Mouse (Mus musculus): ENCODE measurements around the gene Crat. TPM values are rescaled to one million over a fixed set of nuclear protein-coding genes. Genes with fewer than 3 reads are reported as not detected.

Crat gene
- 24.3 and 29.2 TPM in 2 replicates for total RNA-seq (2014; fragmentation: Nextera tagmentation)
- 11.2 and 16.0 TPM in 2 replicates for total RNA-seq (2017)

- peak; percentile 62 for ATAC-seq (replicated peaks; ENCODE audit: low FRiP score, low TSS enrichment, poor library complexity, severe bottlenecking)
Measured at GRCm38 (mm10) chr2:30415157-30415935, at the start of gene Crat. Gene Crat, minus strand, starts transcription at chr2:30415813.

GRCm38 (mm10) chr2:30464411-30464810, 48.8 kb upstream of the Crat start:
- ATAC-seq (replicated peaks; ENCODE audit: low FRiP score, low TSS enrichment, poor library complexity, severe bottlenecking), result no peak

DNA sequence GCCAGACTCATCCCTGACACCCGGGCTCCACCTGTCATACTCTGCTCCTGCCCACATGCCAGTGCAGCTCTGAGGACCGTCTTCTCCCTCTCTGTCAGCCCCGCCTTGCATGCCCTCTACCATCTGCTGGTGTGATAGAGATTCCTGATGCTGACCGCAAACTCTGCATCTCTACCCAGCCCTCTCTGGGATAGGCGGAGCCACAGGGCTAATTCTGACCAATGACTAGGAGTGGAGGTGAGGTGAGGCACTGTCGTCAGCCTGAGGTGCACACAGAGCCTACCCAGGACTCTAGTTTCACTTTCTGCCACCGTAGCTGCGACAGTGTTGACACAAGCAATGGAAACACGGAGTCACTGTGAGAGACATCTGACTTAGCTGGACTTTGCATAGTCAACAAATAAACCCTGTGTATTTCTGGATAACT, 48.3 kb upstream of the Crat start:
- ATAC-seq (replicated peaks; ENCODE audit: low FRiP score, low TSS enrichment, poor library complexity, severe bottlenecking), result peak; percentile 97

DNA sequence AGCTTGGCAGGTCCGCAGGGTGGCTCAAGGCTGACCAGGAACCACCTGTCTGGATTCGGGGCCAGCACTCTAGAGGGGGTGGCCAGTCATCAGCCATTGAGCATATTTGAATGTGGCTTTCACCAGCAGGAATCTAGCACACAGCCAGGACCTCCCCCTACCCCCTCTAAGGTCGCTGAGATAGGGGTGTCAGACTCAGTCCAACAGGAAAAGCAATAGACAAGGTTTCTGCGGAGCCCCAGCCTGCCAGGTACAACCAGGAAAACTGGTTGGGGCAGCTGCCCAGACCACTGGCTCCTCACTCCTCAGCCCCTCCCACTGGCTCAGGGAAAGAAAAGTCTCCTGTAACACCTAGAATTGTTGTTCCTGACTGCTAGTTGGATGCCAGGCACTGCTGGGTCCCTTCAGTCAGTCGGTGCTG, 47.7 kb upstream of the Crat start:
- ATAC-seq (replicated peaks; ENCODE audit: low FRiP score, low TSS enrichment, poor library complexity, severe bottlenecking), result no peak

GRCm38 (mm10) chr2:30459241-30459640, 43.6 kb upstream of the Crat start:
- ATAC-seq (replicated peaks; ENCODE audit: low FRiP score, low TSS enrichment, poor library complexity, severe bottlenecking), result no peak

DNA sequence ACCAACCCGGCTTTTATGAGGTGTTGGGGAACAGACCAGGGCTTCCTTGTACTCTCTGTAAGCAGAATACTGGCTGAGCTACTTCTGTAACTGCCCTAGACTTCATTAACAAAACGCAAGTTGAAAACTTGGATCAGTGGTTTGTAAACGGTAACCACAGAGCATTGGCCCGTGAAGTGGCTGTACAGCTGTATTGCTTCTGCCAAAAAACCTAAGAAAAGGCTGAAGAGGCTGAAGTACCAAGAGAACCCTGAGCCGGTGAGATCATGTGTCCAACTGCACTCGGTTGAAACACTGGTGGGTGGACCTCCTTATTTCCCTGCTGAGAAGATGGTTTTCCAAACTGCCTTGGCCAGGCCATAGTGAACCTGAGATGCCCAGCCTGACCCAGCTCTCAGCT, 42.7 kb upstream of the Crat start:
- ATAC-seq (replicated peaks; ENCODE audit: low FRiP score, low TSS enrichment, poor library complexity, severe bottlenecking), result no peak

- no peak for ATAC-seq (replicated peaks; ENCODE audit: low FRiP score, low TSS enrichment, poor library complexity, severe bottlenecking)
Measured at GRCm38 (mm10) chr2:30456104-30456980, 40.7 kb upstream of the Crat start.

DNA sequence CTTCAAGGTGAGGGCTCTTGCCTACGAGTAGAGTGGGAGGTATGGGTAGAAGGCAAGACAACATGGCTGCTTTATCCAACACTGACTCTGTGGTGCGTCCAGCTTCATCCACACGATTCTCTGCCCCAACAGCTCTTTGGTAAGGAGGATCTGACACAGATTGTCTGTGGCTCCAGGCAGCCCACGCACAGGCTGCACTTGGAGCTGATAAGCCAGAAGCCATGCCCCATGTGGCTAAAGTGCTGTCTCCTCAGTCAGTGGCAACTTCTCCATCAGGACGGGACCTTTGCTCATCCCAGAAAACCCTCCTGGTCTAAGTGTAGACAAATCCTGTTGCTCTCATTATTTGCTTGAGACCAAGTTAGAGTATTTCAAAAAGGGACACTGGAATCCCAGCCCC, 39.0 kb upstream of the Crat start:
- no peak; the same call in 1 of the 2 replicates for ATAC-seq (replicated peaks; ENCODE audit: low FRiP score, low TSS enrichment, poor library complexity, severe bottlenecking)

DNA sequence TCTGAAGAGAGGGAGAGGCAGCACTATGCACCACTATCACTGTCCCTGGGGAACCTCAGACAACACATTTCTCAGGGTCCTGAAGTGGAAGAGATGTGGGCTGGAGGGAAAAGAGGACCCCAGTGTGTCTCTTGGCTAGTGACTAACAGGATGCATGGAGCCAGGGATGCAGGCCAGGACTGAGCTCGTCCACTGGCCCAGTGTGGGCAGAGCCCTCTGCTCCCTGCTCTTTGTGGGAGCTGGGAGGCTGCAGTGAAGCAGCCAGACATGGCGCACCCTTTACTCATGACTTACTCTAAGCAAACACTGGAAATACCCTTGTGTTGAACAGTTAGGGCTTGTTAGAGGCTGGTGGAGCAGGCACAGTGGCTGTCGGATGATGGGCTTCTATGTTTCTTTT, 38.0 kb upstream of the Crat start:
- ATAC-seq (replicated peaks; ENCODE audit: low FRiP score, low TSS enrichment, poor library complexity, severe bottlenecking), result no peak

- no peak for ATAC-seq (replicated peaks; ENCODE audit: low FRiP score, low TSS enrichment, poor library complexity, severe bottlenecking)
Measured at GRCm38 (mm10) chr2:30451525-30451924, 35.9 kb upstream of the Crat start.

DNA sequence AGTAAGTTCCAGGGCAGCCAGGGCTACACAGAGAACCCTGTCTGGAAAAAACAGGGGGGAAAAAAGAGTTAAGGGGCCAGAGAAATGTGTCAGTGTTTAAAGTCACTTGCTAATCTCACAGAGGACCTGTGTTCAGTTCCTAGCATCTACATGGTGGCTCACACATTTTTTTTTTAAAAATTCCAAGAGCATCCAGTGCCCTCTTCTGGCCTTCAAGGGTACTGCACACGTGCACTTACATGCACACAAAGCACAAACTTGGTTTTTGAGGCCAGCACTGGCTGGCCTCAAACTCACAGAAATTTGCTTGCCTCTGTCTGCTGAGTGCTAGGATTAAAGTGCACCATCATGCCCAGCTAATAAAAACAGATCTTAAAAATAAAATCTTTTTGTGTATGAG, 34.9 kb upstream of the Crat start:
- no peak for ATAC-seq (replicated peaks; ENCODE audit: low FRiP score, low TSS enrichment, poor library complexity, severe bottlenecking)

- no peak for ATAC-seq (replicated peaks; ENCODE audit: low FRiP score, low TSS enrichment, poor library complexity, severe bottlenecking)
Measured at GRCm38 (mm10) chr2:30448371-30448770, 32.8 kb upstream of the Crat start.

GRCm38 (mm10) chr2:30446891-30447826, 31.5 kb upstream of the Crat start:
- ATAC-seq (replicated peaks; ENCODE audit: low FRiP score, low TSS enrichment, poor library complexity, severe bottlenecking), result no peak

- no peak for ATAC-seq (replicated peaks; ENCODE audit: low FRiP score, low TSS enrichment, poor library complexity, severe bottlenecking)
Measured at GRCm38 (mm10) chr2:30445312-30445711, 29.7 kb upstream of the Crat start.

DNA sequence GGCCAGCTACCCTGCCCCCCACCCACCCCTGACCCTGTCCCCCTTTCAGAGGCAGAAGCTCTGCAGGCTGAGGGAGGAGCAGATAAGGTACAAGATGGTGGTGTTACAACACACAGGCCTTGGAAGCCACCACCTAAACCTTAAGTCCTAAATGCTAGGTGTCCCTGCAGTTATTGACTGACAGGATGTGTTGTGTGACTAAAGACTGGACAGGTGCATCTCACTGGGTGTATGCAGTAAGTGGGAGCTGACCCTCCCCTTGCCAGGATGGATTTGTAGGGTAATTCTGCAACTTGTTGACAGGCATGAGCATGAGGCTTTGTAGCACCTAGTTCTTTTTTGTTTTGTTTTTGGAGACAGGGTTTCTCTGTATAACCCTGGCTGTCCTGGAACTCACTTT, 28.8 kb upstream of the Crat start:
- no peak for ATAC-seq (replicated peaks; ENCODE audit: low FRiP score, low TSS enrichment, poor library complexity, severe bottlenecking)

DNA sequence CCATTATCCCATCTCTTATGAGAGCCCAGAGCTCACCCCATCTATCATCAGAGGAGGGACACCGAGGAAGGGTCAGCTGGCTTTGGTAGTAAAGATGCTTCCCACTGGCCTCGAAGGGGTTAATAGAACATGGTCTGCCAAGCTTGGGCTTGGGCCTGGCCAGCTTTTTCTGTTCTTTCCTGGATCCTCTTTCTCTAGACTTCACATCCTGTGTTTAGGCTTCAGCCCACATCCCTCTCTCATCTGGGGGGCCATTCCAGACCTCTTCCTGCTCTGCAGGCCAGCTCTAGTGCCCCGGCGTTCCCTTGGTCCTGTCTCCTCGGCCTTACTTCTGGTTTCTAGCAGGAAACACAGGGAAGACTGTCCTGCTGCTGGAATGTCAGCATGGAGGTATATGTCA, 28.4 kb upstream of the Crat start:
- no peak for ATAC-seq (replicated peaks; ENCODE audit: low FRiP score, low TSS enrichment, poor library complexity, severe bottlenecking)

DNA sequence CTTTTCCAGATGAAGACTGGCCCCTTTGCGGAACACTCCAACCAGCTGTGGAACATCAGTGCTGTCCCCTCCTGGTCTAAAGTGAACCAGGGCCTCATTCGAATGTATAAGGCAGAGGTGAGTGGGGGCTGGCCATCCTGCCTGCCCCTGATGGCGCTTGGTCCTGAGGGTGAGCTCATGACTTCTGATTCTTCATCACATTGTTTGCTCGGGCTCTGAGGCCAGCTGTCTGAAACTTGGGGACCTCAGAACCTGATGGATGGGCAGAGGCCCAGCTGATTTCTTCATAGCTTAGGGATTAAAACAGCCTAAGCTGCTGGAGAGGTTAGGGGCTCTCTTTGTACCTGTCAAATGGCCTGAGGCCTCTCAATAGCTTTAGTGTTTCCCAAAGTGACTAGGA, 27.7 kb upstream of the Crat start:
- no peak for ATAC-seq (replicated peaks; ENCODE audit: low FRiP score, low TSS enrichment, poor library complexity, severe bottlenecking)

- no peak for ATAC-seq (replicated peaks; ENCODE audit: low FRiP score, low TSS enrichment, poor library complexity, severe bottlenecking)
Measured at GRCm38 (mm10) chr2:30442498-30442890, 26.9 kb upstream of the Crat start.

Measured in megakaryocyte-erythroid progenitor cell, adult 5-6 weeks (primary cell).